Mouse (Mus musculus) brown adipose tissue, adult 24 weeks (tissue): ENCODE measurements around the gene Erap1. TPM values are rescaled to one million over a fixed set of nuclear protein-coding genes. Genes with fewer than 3 reads are reported as not detected.
A peak's percentile ranks its signal among the peaks of the same experiment; 100 is the strongest.
"Not testable (repeated sequence)": the region's sequence is repeated elsewhere in the genome, so short reads cannot be mapped to it uniquely, and the experiment has no call there.

Experiments
- H3K27ac ChIP-seq: fragments of 200-500 bp; replicated peaks from 2 replicates; pipeline ENCODE4 v1.5.1; 2012; ENCODE audit warnings: low read depth, mild to moderate bottlenecking, low read length
- H3K4me1 ChIP-seq: fragments of 200-500 bp; 2 replicates; pipeline ENCODE4 v1.6.1; 2012; ENCODE audit warnings: low read length, mixed read lengths; ENCODE audit not compliant: control insufficient read depth, insufficient read depth, insufficient read length
- H3K4me3 ChIP-seq: fragments of 200-500 bp; 2 replicates; pipeline ENCODE4 v1.5.1; 2012; ENCODE audit warnings: low read depth, mild to moderate bottlenecking, low read length, moderate library complexity; ENCODE audit not compliant: insufficient read depth
- polyA plus RNA-seq: library from polyadenylated mRNA; stranded (reverse); fragments of >200 nt; gene quantifications from 2 replicates; pipeline ENCODE4 v1.2.4, GENCODE M21; 2012; ENCODE audit not compliant: missing spikeins, insufficient read depth, insufficient read length

Gene Erap1
- 26.1 and 40.0 TPM in 2 replicates for polyA plus RNA-seq

GRCm38 (mm10) chr13:74638793-74639711 lies at the start of gene Erap1:
Erap1 (plus strand) TSS chr13:74639568.
- Histone ChIP-seq H3K4me1 (no peaks in the 10 kb centered on the region), H3K27ac (peak within 1 kb of the TSS; percentile 91), H3K4me3 (peak within 1 kb of the TSS; percentile 98)

- not testable (repeated sequence) for H3K4me1 ChIP-seq, H3K27ac ChIP-seq, H3K4me3 ChIP-seq
Observed at GRCm38 (mm10) chr13:74591401-74591821, 48.0 kb upstream of the Erap1 start.

- H3K4me1 ChIP-seq, H3K27ac ChIP-seq, H3K4me3 ChIP-seq: not testable (repeated sequence)
Observed at GRCm38 (mm10) chr13:74591828-74592227, 47.5 kb upstream of the Erap1 start.

GRCm38 (mm10) chr13:74597022-74597421 lies 42.3 kb upstream of the Erap1 start:
- not testable (repeated sequence) for H3K27ac ChIP-seq, H3K4me3 ChIP-seq, H3K4me1 ChIP-seq

- H3K27ac ChIP-seq, H3K4me3 ChIP-seq, H3K4me1 ChIP-seq: not testable (repeated sequence)
Observed at GRCm38 (mm10) chr13:74601776-74602175, 37.6 kb upstream of the Erap1 start.

GRCm38 (mm10) chr13:74617163-74618019 lies 22.0 kb upstream of the Erap1 start:
- not testable (repeated sequence) for H3K4me1 ChIP-seq
- Histone ChIP-seq H3K4me3 (peak overlapping the region; percentile 95), H3K27ac (peak overlapping the region; percentile 95)

- no peaks in the 10 kb centered on the region for H3K4me1 ChIP-seq
- no peak overlapping the region for H3K27ac ChIP-seq
- no peak overlapping the region for H3K4me3 ChIP-seq
Observed at GRCm38 (mm10) chr13:74632327-74632726, 7.0 kb upstream of the Erap1 start.

GRCm38 (mm10) chr13:74632857-74633256 lies 6.5 kb upstream of the Erap1 start:
- H3K4me1 ChIP-seq: no peaks in the 10 kb centered on the region
- H3K27ac ChIP-seq: no peak overlapping the region

GRCm38 (mm10) chr13:74639712-74640522 lies 549 bp downstream of the Erap1 start:
- no peaks in the 10 kb centered on the region for H3K4me1 ChIP-seq
- peak overlapping the region; percentile 91 for H3K27ac ChIP-seq
- H3K4me3 ChIP-seq: peak overlapping the region; percentile 98

More at GRCm38 (mm10) chr13:74632857-74633256, 6.5 kb upstream of the Erap1 start:
- no peak overlapping the region for H3K4me3 ChIP-seq

GRCm38 (mm10) chr13:74640523-74640920 lies 1.2 kb downstream of the Erap1 start:
- not testable (repeated sequence) for H3K27ac ChIP-seq, H3K4me3 ChIP-seq, H3K4me1 ChIP-seq

- Histone ChIP-seq H3K27ac (no peak overlapping the region), H3K4me1 (no peaks in the 10 kb centered on the region), H3K4me3 (no peak overlapping the region)
Observed at GRCm38 (mm10) chr13:74695497-74696193, 56.3 kb downstream of the Erap1 start.

- Histone ChIP-seq H3K4me3 (no peak overlapping the region), H3K4me1 (no peaks in the 10 kb centered on the region), H3K27ac (no peak overlapping the region)
Observed at GRCm38 (mm10) chr13:74696225-74696624, 56.9 kb downstream of the Erap1 start.

- no peaks in the 10 kb centered on the region for H3K4me1 ChIP-seq
- H3K27ac ChIP-seq: no peak overlapping the region
Observed at GRCm38 (mm10) chr13:74719002-74719401, 79.6 kb downstream of the Erap1 start.

GRCm38 (mm10) chr13:74733726-74734125 lies 94.4 kb downstream of the Erap1 start:
- Histone ChIP-seq H3K4me3 (no peak overlapping the region), H3K27ac (no peak overlapping the region)

More at GRCm38 (mm10) chr13:74719002-74719401, 79.6 kb downstream of the Erap1 start:
- H3K4me3 ChIP-seq: no peak overlapping the region

More at GRCm38 (mm10) chr13:74733726-74734125, 94.4 kb downstream of the Erap1 start:
- no peaks in the 10 kb centered on the region for H3K4me1 ChIP-seq
